Mouse (Mus musculus): ENCODE results near the gene Gpr152. TPM values are rescaled to one million over a fixed set of nuclear protein-coding genes. Genes with fewer than 3 reads are reported as not detected.

Gene Gpr152
- polyA plus RNA-seq, 1 experiment from 2014 or later: not detected

GRCm38 (mm10) chr19:4150567-4151487 lies 11.2 kb downstream of the Gpr152 start:
- WGBS: 90% methylated on average over 22 of the region's 22 CpGs
- no peak overlapping the region for H3K4me3 ChIP-seq (ENCODE audit: low read depth, low read length)
- DNase-seq (ENCODE audit: low spot score) (no peak), ATAC-seq (replicated peaks; ENCODE audit: insufficient number of reproducible peaks, low FRiP score, low TSS enrichment, low read depth) (no peak)
- H3K27ac ChIP-seq (replicated peaks; ENCODE audit: low read depth, low read length): no peak overlapping the region
- H3K4me1 ChIP-seq (ENCODE audit: control insufficient read depth, insufficient read depth, low read length): peaks cover 4% of the 10 kb centered on the region
- H3K36me3 ChIP-seq (replicated peaks; ENCODE audit: control insufficient read depth, insufficient read depth, low read depth, low read length): no peaks in the 10 kb centered on the region
- no peak overlapping the region for H3K9ac ChIP-seq (replicated peaks; ENCODE audit: low read length)
- no peak overlapping the region for H3K4me2 ChIP-seq (ENCODE audit: low read depth, low read length)
- H3K9me3 ChIP-seq (replicated peaks; ENCODE audit: control insufficient read depth, low read length): no peaks in the 10 kb centered on the region
- H3K27me3 ChIP-seq (ENCODE audit: control insufficient read depth, insufficient read depth, low read length): no peaks in the 10 kb centered on the region

DNA sequence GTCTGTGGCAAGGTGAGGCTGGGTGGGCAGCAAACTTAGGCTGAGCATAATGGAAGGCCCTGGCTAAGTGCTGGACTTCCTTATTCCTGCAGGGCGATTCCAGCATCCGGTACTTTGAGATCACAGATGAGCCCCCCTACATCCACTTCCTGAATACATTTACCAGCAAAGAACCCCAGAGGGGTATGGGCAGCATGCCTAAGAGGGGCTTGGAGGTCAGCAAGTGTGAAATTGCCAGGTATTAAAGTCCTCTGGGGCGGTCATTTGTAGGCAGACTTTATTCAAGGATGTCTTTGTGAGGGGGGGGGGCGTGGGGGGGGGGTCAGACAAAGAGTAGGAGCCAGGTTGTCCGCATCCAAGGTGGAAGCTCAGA lies 11.9 kb downstream of the Gpr152 start:
- ATAC-seq (replicated peaks; ENCODE audit: insufficient number of reproducible peaks, low FRiP score, low TSS enrichment, low read depth): no peak
- Histone ChIP-seq H3K4me2 (ENCODE audit: low read depth, low read length) (no peak overlapping the region), H3K4me1 (ENCODE audit: control insufficient read depth, insufficient read depth, low read length) (peaks cover 4% of the 10 kb centered on the region)

DNA sequence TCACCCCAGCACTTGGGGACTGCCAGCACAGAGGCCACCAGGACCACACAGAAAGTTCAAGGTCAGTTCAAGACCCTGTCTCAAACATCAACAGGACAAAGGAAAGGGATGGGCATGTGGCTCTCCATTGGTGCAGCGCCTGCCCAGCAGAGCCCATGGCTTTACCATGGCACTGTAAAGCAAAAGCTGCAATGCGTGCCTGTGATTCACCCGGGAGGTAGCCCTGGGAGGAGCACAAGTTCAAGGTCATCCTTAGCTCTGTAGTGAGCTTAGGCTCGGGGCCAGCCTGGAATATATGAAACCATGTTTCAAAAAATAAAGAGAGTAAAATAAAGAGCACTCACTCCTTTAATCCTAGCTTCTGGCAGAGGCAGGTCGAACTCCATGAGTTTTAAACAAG lies 12.3 kb downstream of the Gpr152 start:
- Histone ChIP-seq H3K9me3 (replicated peaks; ENCODE audit: control insufficient read depth, low read length) (no peaks in the 10 kb centered on the region), H3K36me3 (replicated peaks; ENCODE audit: control insufficient read depth, insufficient read depth, low read depth, low read length) (no peaks in the 10 kb centered on the region; the same call in none of the 2 replicates), H3K27ac (replicated peaks; ENCODE audit: low read depth, low read length) (no peak overlapping the region), H3K4me3 (ENCODE audit: low read depth, low read length) (no peak overlapping the region), H3K4me2 (ENCODE audit: low read depth, low read length) (no peak overlapping the region), H3K27me3 (ENCODE audit: control insufficient read depth, insufficient read depth, low read length) (no peaks in the 10 kb centered on the region), H3K9ac (replicated peaks; ENCODE audit: low read length) (no peak overlapping the region), H3K4me1 (ENCODE audit: control insufficient read depth, insufficient read depth, low read length) (peaks cover 4% of the 10 kb centered on the region)
- 90% methylated on average over 5 of the region's 5 CpGs for WGBS
- ATAC-seq (replicated peaks; ENCODE audit: insufficient number of reproducible peaks, low FRiP score, low TSS enrichment, low read depth): no peak
- DNase-seq (ENCODE audit: low spot score): no peak

More for the DNA sequence above, 11.9 kb downstream of the Gpr152 start:
- DNase-seq (ENCODE audit: low spot score): no peak
- Histone ChIP-seq H3K36me3 (replicated peaks; ENCODE audit: control insufficient read depth, insufficient read depth, low read depth, low read length) (no peaks in the 10 kb centered on the region; the same call in none of the 2 replicates), H3K4me3 (ENCODE audit: low read depth, low read length) (no peak overlapping the region), H3K27me3 (ENCODE audit: control insufficient read depth, insufficient read depth, low read length) (no peaks in the 10 kb centered on the region), H3K9ac (replicated peaks; ENCODE audit: low read length) (no peak overlapping the region), H3K9me3 (replicated peaks; ENCODE audit: control insufficient read depth, low read length) (no peaks in the 10 kb centered on the region), H3K27ac (replicated peaks; ENCODE audit: low read depth, low read length) (no peak overlapping the region)
- WGBS: 81% methylated on average over 5 of the region's 5 CpGs

GRCm38 (mm10) chr19:4152445-4153231 lies 13.1 kb downstream of the Gpr152 start:
- H3K4me1 ChIP-seq (ENCODE audit: control insufficient read depth, insufficient read depth, low read length): peaks cover 4% of the 10 kb centered on the region
- H3K36me3 ChIP-seq (replicated peaks; ENCODE audit: control insufficient read depth, insufficient read depth, low read depth, low read length): no peaks in the 10 kb centered on the region; the same call in none of the 2 replicates
- no peak overlapping the region for H3K9ac ChIP-seq (replicated peaks; ENCODE audit: low read length)
- H3K4me3 ChIP-seq (ENCODE audit: low read depth, low read length): no peak overlapping the region
- DNase-seq (ENCODE audit: low spot score): no peak
- H3K27ac ChIP-seq (replicated peaks; ENCODE audit: low read depth, low read length): no peak overlapping the region
- no peaks in the 10 kb centered on the region for H3K27me3 ChIP-seq (ENCODE audit: control insufficient read depth, insufficient read depth, low read length)
- ATAC-seq (replicated peaks; ENCODE audit: insufficient number of reproducible peaks, low FRiP score, low TSS enrichment, low read depth): no peak
- no peak overlapping the region for H3K4me2 ChIP-seq (ENCODE audit: low read depth, low read length)
- 82% methylated on average over 8 of the region's 8 CpGs for WGBS
- H3K9me3 ChIP-seq (replicated peaks; ENCODE audit: control insufficient read depth, low read length): no peaks in the 10 kb centered on the region

DNA sequence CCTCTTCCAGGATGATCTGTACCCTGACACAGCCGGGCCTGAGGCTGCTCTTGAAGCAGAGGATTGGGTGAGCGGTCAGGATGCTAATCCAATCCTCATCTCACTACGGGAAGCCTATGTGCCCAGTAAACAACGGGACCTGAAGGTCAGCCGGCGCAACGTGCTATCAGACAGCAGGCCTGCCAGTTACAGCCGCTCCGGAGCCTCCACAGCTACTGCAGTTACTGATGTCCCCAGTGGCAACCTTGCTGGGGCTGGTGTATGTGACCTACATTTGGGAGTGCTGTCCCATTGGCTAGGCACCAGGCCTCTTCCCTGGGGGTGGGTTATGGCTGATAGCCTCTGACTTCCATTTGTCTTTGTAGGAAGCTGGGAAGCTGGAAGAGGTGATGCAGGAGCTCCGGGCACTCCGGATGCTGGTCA lies 13.7 kb downstream of the Gpr152 start, which contains the start of gene Ptprcap:
Ptprcap (plus strand) TSS at position 373 of the 423 bp plus-strand sequence.
- Histone ChIP-seq H3K9ac (replicated peaks; ENCODE audit: low read length) (no peak within 1 kb of the TSS), H3K27ac (replicated peaks; ENCODE audit: low read depth, low read length) (no peak within 1 kb of the TSS), H3K4me3 (ENCODE audit: low read depth, low read length) (no peak within 1 kb of the TSS), H3K27me3 (ENCODE audit: control insufficient read depth, insufficient read depth, low read length) (no peaks in the 10 kb centered on the region), H3K4me2 (ENCODE audit: low read depth, low read length) (no peak within 1 kb of the TSS), H3K4me1 (ENCODE audit: control insufficient read depth, insufficient read depth, low read length) (peaks cover 4% of the 10 kb centered on the region), H3K9me3 (replicated peaks; ENCODE audit: control insufficient read depth, low read length) (no peaks in the 10 kb centered on the region), H3K36me3 (replicated peaks; ENCODE audit: control insufficient read depth, insufficient read depth, low read depth, low read length) (no peaks in the 10 kb centered on the region; the same call in none of the 2 replicates)
- WGBS: 72% methylated on average over 11 of the region's 11 CpGs
- no peak for ATAC-seq (replicated peaks; ENCODE audit: insufficient number of reproducible peaks, low FRiP score, low TSS enrichment, low read depth)
- no peak for DNase-seq (ENCODE audit: low spot score)

GRCm38 (mm10) chr19:4154437-4155222 lies 15.0 kb downstream of the Gpr152 start:
- no peaks in the 10 kb centered on the region for H3K27me3 ChIP-seq (ENCODE audit: control insufficient read depth, insufficient read depth, low read length)
- H3K36me3 ChIP-seq (replicated peaks; ENCODE audit: control insufficient read depth, insufficient read depth, low read depth, low read length): peaks cover 2% of the 10 kb centered on the region
- no peak for DNase-seq (ENCODE audit: low spot score)
- no peak for ATAC-seq (replicated peaks; ENCODE audit: insufficient number of reproducible peaks, low FRiP score, low TSS enrichment, low read depth)
- WGBS: 78% methylated on average over 13 of the region's 13 CpGs
- H3K9me3 ChIP-seq (replicated peaks; ENCODE audit: control insufficient read depth, low read length): no peaks in the 10 kb centered on the region
- no peaks in the 10 kb centered on the region for H3K4me1 ChIP-seq (ENCODE audit: control insufficient read depth, insufficient read depth, low read length)
- H3K9ac ChIP-seq (replicated peaks; ENCODE audit: low read length): no peak overlapping the region
- no peak overlapping the region for H3K4me3 ChIP-seq (ENCODE audit: low read depth, low read length)
- no peak overlapping the region for H3K4me2 ChIP-seq (ENCODE audit: low read depth, low read length)
- no peak overlapping the region for H3K27ac ChIP-seq (replicated peaks; ENCODE audit: low read depth, low read length)

DNA sequence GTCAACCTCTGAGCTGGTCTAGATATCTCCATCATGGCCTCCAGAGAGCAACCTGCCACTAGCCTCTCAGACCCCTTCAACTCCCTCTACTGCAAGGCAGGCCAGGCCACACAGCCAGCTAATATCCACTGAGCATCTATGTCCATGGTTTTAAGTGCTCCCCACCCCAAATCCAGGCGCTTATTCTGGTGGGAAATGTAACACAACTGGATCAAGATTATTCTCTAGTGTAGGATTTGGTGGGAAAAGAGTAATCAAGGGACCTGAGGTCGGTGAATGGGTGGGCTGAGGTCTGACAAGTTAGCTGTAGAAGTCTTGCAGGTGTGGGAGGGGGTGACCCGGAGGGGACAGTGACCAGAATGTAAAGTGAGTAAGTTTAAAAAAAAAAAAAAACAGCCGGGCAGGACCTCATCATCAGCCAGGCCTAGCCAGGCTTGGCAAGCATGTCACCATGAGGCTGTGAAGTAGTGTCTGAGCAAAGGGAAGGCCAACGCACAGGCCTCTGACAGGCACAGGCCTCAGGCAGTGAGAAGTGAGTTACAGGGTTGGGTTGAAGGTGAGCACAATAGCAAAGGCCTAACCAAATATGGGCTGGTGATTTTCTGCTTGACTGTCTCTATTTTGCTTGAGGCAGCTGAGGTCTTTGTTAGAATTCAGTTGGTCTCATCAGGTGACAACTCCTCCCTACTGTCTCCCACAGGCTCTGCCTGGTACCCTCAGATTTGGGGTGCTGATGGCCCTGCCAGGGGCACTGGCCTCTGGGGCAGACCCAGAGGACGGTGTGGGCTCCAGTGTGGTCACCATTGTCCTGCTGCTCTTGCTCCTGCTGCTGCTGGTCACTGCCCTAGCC lies 15.9 kb downstream of the Gpr152 start:
- DNase-seq (ENCODE audit: low spot score) (no peak), ATAC-seq (replicated peaks; ENCODE audit: insufficient number of reproducible peaks, low FRiP score, low TSS enrichment, low read depth) (no peak)
- H3K4me3 ChIP-seq (ENCODE audit: low read depth, low read length): no peak overlapping the region
- H3K36me3 ChIP-seq (replicated peaks; ENCODE audit: control insufficient read depth, insufficient read depth, low read depth, low read length): peaks cover 2% of the 10 kb centered on the region
- H3K27ac ChIP-seq (replicated peaks; ENCODE audit: low read depth, low read length): no peak overlapping the region
- no peak overlapping the region for H3K9ac ChIP-seq (replicated peaks; ENCODE audit: low read length)
- H3K4me1 ChIP-seq (ENCODE audit: control insufficient read depth, insufficient read depth, low read length): no peaks in the 10 kb centered on the region
- 72% methylated on average over 6 of the region's 6 CpGs for WGBS
- H3K9me3 ChIP-seq (replicated peaks; ENCODE audit: control insufficient read depth, low read length): no peaks in the 10 kb centered on the region
- no peaks in the 10 kb centered on the region for H3K27me3 ChIP-seq (ENCODE audit: control insufficient read depth, insufficient read depth, low read length)
- H3K4me2 ChIP-seq (ENCODE audit: low read depth, low read length): no peak overlapping the region

All from embryonic facial prominence, embryonic 11.5 days (tissue).